Mouse (Mus musculus): Measurements from ENCODE around the gene Cep95. TPM values are rescaled to one million over a fixed set of nuclear protein-coding genes. Genes with fewer than 3 reads are reported as not detected.

Cep95 gene
- polyA plus RNA-seq, 1 experiment, result 2.0 TPM

GRCm38 (mm10) chr11:106820972-106821371, 31.9 kb downstream of the Cep95 start:
- Histone ChIP-seq H3K9me3 (no peaks in the 10 kb centered on the region), H3K27me3 (replicated peaks) (no peaks in the 10 kb centered on the region), H3K4me1 (peaks cover 17% of the 10 kb centered on the region), H3K4me3 (replicated peaks) (peak overlapping the region; percentile 12), H3K36me3 (replicated peaks; ENCODE audit: low read length) (peaks cover 97% of the 10 kb centered on the region)
- no peak for TF ChIP-seq GATA1 (IDR thresholded peaks at IDR 0.05; ENCODE audit: borderline replicate concordance, low read length)
- no peak for TF ChIP-seq FLI1 (IDR thresholded peaks at IDR 0.05; ENCODE audit: low read length)

DNA sequence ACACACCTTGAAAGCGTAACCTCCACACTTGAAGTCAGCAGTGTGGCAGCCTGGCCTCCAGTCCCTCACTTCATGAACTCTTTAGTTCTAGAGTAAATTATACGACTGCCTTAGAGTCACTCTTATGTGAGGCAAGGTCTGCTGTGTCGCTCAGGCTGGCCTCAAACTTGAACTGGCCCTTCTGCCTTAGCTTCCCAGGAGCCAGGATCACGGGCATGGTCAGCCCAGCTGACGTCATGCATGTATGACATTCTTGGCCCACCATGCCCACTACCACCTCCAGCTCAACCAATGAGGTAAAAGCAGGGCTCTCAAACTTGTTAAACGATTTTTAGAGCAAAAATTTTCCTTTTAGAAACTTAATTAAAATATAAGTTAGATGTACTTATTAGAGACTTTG, 32.3 kb downstream of the Cep95 start:
- peaks cover 15% of the 10 kb centered on the region for H3K4me1 ChIP-seq
- peaks cover 97% of the 10 kb centered on the region for H3K36me3 ChIP-seq (replicated peaks; ENCODE audit: low read length)
- H3K27me3 ChIP-seq (replicated peaks), result no peaks in the 10 kb centered on the region
- no peaks in the 10 kb centered on the region for H3K9me3 ChIP-seq
- no peak overlapping the region for H3K4me3 ChIP-seq (replicated peaks)
- no peak for TF ChIP-seq GATA1 (IDR thresholded peaks at IDR 0.05; ENCODE audit: borderline replicate concordance, low read length)
- no peak for TF ChIP-seq FLI1 (IDR thresholded peaks at IDR 0.05; ENCODE audit: low read length)

GRCm38 (mm10) chr11:106822491-106822890, 33.4 kb downstream of the Cep95 start:
- Histone ChIP-seq H3K4me1 (peaks cover 14% of the 10 kb centered on the region), H3K9me3 (no peaks in the 10 kb centered on the region), H3K36me3 (replicated peaks; ENCODE audit: low read length) (peaks cover 96% of the 10 kb centered on the region), H3K27me3 (replicated peaks) (no peaks in the 10 kb centered on the region), H3K4me3 (replicated peaks) (no peak overlapping the region)
- no peak for TF ChIP-seq GATA1 (IDR thresholded peaks at IDR 0.05; ENCODE audit: borderline replicate concordance, low read length)
- no peak for TF ChIP-seq FLI1 (IDR thresholded peaks at IDR 0.05; ENCODE audit: low read length)

DNA sequence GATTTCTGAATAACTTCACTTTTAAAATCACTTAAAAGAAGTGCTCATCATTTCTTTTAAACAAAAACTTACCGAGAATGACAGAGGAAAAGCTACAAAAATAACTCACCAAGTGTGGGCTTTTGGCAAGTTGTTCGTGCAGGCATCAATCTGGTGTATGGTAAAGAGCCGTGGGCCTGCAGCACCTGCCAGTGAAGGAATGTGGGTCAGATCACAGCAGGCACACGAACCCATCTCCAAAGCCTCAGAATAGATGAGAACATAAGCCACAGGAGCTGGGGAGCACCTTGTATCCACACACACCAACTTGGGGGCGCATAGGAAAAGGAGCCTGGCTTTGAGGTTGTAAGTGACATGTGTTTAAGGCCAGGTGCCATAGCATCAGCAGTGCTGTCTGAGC, 33.9 kb downstream of the Cep95 start:
- peaks cover 96% of the 10 kb centered on the region for H3K36me3 ChIP-seq (replicated peaks; ENCODE audit: low read length)
- no peak overlapping the region for H3K4me3 ChIP-seq (replicated peaks)
- no peaks in the 10 kb centered on the region for H3K27me3 ChIP-seq (replicated peaks)
- no peak for TF ChIP-seq FLI1 (IDR thresholded peaks at IDR 0.05; ENCODE audit: low read length)
- TF ChIP-seq GATA1 (IDR thresholded peaks at IDR 0.05; ENCODE audit: borderline replicate concordance, low read length), result no peak
- H3K9me3 ChIP-seq, result no peaks in the 10 kb centered on the region
- peaks cover 14% of the 10 kb centered on the region for H3K4me1 ChIP-seq

DNA sequence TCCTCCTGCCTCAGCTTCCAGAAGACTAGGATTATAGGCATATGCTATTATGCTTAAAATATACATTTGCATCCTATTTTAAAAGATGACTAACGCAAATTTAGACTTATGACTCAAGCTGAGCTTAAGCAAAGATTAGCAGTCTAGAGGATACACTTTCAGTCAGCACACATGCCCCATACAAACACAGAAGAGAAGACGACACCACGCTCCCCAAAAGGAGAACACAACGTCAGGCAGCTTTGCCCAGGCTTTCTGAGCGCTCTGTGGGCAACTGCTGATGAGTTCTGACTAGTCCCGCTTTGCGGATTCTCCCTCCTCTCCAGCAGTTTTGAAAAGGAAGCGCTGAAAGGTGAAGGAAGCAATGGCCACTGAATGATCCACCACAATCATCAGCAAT, 34.7 kb downstream of the Cep95 start:
- TF ChIP-seq FLI1 (IDR thresholded peaks at IDR 0.05; ENCODE audit: low read length) (no peak), GATA1 (IDR thresholded peaks at IDR 0.05; ENCODE audit: borderline replicate concordance, low read length) (no peak)
- Histone ChIP-seq H3K36me3 (replicated peaks; ENCODE audit: low read length) (peaks cover 96% of the 10 kb centered on the region), H3K4me1 (peaks cover 14% of the 10 kb centered on the region), H3K4me3 (replicated peaks) (no peak overlapping the region), H3K9me3 (no peaks in the 10 kb centered on the region), H3K27me3 (replicated peaks) (no peaks in the 10 kb centered on the region)

DNA sequence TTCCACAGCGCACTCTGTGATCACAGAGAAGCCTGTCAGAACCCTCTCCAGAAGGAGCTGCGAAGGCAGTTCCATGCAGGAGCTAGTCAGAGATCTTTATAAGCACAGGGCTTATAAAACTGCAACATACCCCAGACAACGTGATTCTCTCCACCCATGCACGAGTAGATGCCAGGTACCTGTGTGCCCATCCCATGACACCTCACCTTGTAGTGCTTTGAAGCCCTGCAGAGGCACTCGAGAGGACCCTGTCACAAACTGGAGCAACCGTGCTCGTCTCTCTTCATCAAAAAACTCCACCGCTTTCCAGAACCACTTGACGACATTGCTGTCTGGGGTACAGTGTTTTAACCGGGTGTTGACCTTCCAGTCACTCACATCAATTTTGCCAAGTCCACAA, 35.4 kb downstream of the Cep95 start:
- Histone ChIP-seq H3K4me1 (peaks cover 8% of the 10 kb centered on the region), H3K36me3 (replicated peaks; ENCODE audit: low read length) (peaks cover 95% of the 10 kb centered on the region)
- TF ChIP-seq FLI1 (IDR thresholded peaks at IDR 0.05; ENCODE audit: low read length) (no peak), GATA1 (IDR thresholded peaks at IDR 0.05; ENCODE audit: borderline replicate concordance, low read length) (no peak)

DNA sequence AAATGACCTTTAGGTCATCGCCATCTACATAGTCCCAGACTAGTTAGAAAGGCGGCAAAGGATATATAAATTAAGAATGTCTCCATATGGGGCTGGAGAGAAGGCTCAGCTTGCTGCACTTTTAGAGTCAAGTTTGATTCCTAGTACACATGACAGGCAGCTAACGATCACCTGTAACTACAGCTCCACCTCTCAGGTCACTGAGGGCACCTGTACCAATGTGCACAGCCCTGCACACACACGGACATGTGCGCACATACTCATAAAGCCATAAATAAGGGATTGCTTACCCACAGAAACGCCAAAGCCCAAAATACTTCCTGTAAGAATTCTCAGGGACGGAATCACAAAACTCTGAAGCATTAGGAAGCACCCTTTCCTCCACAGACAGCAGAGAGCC, 39.0 kb downstream of the Cep95 start:
- H3K36me3 ChIP-seq (replicated peaks; ENCODE audit: low read length), result peaks cover 93% of the 10 kb centered on the region
- no peaks in the 10 kb centered on the region for H3K4me1 ChIP-seq
- H3K9me3 ChIP-seq, result no peaks in the 10 kb centered on the region
- no peak overlapping the region for H3K4me3 ChIP-seq (replicated peaks)
- H3K27me3 ChIP-seq (replicated peaks), result no peaks in the 10 kb centered on the region
- TF ChIP-seq FLI1 (IDR thresholded peaks at IDR 0.05; ENCODE audit: low read length), result no peak
- TF ChIP-seq GATA1 (IDR thresholded peaks at IDR 0.05; ENCODE audit: borderline replicate concordance, low read length), result no peak

More for the DNA sequence above, 35.4 kb downstream of the Cep95 start:
- H3K9me3 ChIP-seq, result no peaks in the 10 kb centered on the region
- no peak overlapping the region for H3K4me3 ChIP-seq (replicated peaks)
- no peaks in the 10 kb centered on the region for H3K27me3 ChIP-seq (replicated peaks)

DNA sequence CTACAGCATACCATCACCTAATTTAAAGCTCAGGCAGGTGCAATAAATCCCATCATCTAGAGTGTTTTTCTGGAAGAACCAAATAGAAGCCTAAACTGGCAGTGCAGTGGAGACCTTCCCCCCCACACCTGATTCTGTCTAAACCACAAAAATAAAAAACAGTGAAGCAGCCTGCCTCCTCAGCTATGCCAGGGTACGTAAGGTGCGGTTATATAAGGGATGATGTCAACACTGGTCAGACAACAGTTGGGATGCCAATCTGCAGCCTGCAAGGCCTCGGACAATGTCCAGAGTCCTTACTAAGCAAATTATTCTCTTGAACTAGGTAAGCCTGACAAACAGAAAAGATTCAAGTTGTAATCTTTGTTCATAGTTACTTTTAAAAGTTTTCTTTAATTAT, 53.0 kb downstream of the Cep95 start:
- TF ChIP-seq FLI1 (IDR thresholded peaks at IDR 0.05; ENCODE audit: low read length) (no peak), GATA1 (IDR thresholded peaks at IDR 0.05; ENCODE audit: borderline replicate concordance, low read length) (no peak)
- Histone ChIP-seq H3K27me3 (replicated peaks) (no peaks in the 10 kb centered on the region), H3K36me3 (replicated peaks; ENCODE audit: low read length) (peaks cover 91% of the 10 kb centered on the region), H3K4me1 (peaks cover 14% of the 10 kb centered on the region; the same call in 1 of the 2 replicates), H3K9me3 (no peaks in the 10 kb centered on the region), H3K4me3 (replicated peaks) (no peak overlapping the region)

DNA sequence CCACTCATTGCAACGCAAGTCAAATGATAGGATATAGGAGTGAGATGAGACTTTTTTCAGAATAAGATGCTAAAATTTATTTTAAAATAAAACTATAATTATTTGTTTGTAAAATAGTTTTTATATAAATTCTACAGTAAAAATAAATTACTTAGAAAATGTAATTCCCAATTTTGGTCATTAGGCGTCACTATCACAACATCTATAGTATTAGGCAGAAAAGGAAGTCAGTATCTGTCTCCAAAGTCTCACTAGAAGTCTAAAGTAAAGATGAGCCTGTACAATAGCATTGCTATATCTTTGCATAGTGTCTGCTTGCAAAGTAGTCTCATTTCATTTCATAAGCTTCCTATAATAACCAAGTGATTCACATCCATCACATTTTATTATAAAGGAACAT, 62.4 kb downstream of the Cep95 start:
- H3K27me3 ChIP-seq (replicated peaks), result no peaks in the 10 kb centered on the region
- no peaks in the 10 kb centered on the region for H3K9me3 ChIP-seq
- H3K4me3 ChIP-seq (replicated peaks), result no peak overlapping the region
- TF ChIP-seq FLI1 (IDR thresholded peaks at IDR 0.05; ENCODE audit: low read length) (no peak), GATA1 (IDR thresholded peaks at IDR 0.05; ENCODE audit: borderline replicate concordance, low read length) (no peak)
- 0 out of 2 replicates have a peak, but pooled peaks cover 4% of the 10 kb centered on the region for H3K4me1 ChIP-seq
- peaks cover 90% of the 10 kb centered on the region for H3K36me3 ChIP-seq (replicated peaks; ENCODE audit: low read length)

Other genes starting within 250 kb of the Cep95 start
- 7.4 TPM in 1 of 2 replicates, not detected in the other for gene Tex2, start 175.8 kb upstream of the Cep95 start, polyA plus RNA-seq (2012; ENCODE audit: insufficient read depth, low replicate concordance)
- 1.3 and 13.6 TPM in 2 replicates for gene Pecam1, start 38.6 kb upstream of the Cep95 start, polyA plus RNA-seq (2012; ENCODE audit: insufficient read depth, low replicate concordance)
- 1.2 TPM in 1 of 2 replicates, not detected in the other for gene Milr1, start 38.0 kb upstream of the Cep95 start, polyA plus RNA-seq (2012; ENCODE audit: insufficient read depth, low replicate concordance)
- gene Polg2, start 9.7 kb upstream of the Cep95 start, polyA plus RNA-seq (2012; ENCODE audit: insufficient read depth, low replicate concordance), result 0.62 TPM in 1 of 2 replicates, not detected in the other
- 1,300 and 3,413 TPM in 2 replicates for gene Ddx5, start 67 bp upstream of the Cep95 start, polyA plus RNA-seq (2012; ENCODE audit: insufficient read depth, low replicate concordance)
- gene Smurf2, start 131.5 kb downstream of the Cep95 start, polyA plus RNA-seq (2012; ENCODE audit: insufficient read depth, low replicate concordance), result 1.0 and 2.7 TPM in 2 replicates
- gene Kpna2, start 210.3 kb downstream of the Cep95 start, polyA plus RNA-seq (2012; ENCODE audit: insufficient read depth, low replicate concordance), result 20.9 TPM in 1 of 2 replicates, not detected in the other
- gene 1810010H24Rik, start 236.4 kb downstream of the Cep95 start, polyA plus RNA-seq (2012; ENCODE audit: insufficient read depth, low replicate concordance), result 1.0 and 1.7 TPM in 2 replicates

Data from megakaryocyte, embryonic 14.5 days (primary cell).